Mouse (Mus musculus): ENCODE results near the gene Gpn2. TPM values are rescaled to one million over a fixed set of nuclear protein-coding genes. Genes with fewer than 3 reads are reported as not detected.

Gene Gpn2
- polyA plus RNA-seq, 1 experiment from 2014 or later, result 28.6 TPM

- no peak overlapping the region for H3K27ac ChIP-seq (ENCODE audit: low read depth, low read length)
- H3K9me3 ChIP-seq (ENCODE audit: control insufficient read depth, low read length), result no peaks in the 10 kb centered on the region
- H3K4me2 ChIP-seq, result peak overlapping the region; percentile 89; the same call in 1 of the 2 replicates
- H3K27me3 ChIP-seq (ENCODE audit: control insufficient read depth, insufficient read depth, low read length), result peaks cover 41% of the 10 kb centered on the region
- 23% methylated on average over 9 of the region's 9 CpGs for WGBS
- peak overlapping the region; percentile 48 for H3K4me3 ChIP-seq (ENCODE audit: low read depth, low read length)
- ATAC-seq (ENCODE audit: low FRiP score), result no peak
- DNase-seq (ENCODE audit: low spot score, missing footprints), result peak; percentile 89
- H3K36me3 ChIP-seq (ENCODE audit: control insufficient read depth, insufficient read depth, low read length), result no peaks in the 10 kb centered on the region
- H3K9ac ChIP-seq (ENCODE audit: low read length), result no peak overlapping the region
- H3K4me1 ChIP-seq (ENCODE audit: control insufficient read depth, insufficient read depth, low read length), result 0 out of 2 replicates have a peak, but pooled peaks cover 2% of the 10 kb centered on the region
Measured at GRCm38 (mm10) chr4:133600306-133600705, 16.1 kb downstream of the Gpn2 start.

DNA sequence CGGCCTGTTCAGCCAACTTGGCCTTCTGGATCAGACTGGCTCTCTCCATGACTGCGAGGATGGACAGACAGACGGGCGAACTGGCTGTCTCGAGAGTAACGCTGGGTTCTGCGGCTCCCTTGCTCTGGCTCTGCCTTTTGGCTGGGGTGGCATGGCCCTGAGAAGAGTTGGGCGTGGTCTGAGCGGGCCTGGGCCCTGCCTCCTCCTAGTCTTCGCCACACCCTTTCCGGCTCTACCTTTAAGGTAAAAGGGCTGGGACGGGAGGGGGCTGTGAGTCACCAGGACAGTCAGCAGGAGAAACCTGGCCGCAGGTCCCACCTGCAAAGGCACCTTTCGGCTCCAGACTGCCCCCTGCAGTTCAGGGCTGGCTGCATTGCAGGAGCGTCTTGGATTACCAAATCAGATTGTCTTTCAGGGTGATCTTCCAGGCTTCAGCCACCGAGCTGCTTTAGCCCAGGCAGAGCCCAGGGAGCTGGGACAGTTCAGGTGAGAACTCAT, 17.6 kb downstream of the Gpn2 start, which contains the start of gene Sfn:
Gene Sfn, minus strand, starts transcription at position 448 of the 498 bp plus-strand sequence.
- Histone ChIP-seq H3K4me1 (ENCODE audit: control insufficient read depth, insufficient read depth, low read length) (0 out of 2 replicates have a peak, but pooled peaks cover 2% of the 10 kb centered on the region), H3K4me3 (ENCODE audit: low read depth, low read length) (0 out of 2 replicates have a peak within 1 kb of the TSS, but pooled peaks have one; percentile 7), H3K9me3 (ENCODE audit: control insufficient read depth, low read length) (no peaks in the 10 kb centered on the region), H3K27me3 (ENCODE audit: control insufficient read depth, insufficient read depth, low read length) (peaks cover 41% of the 10 kb centered on the region), H3K4me2 (no peak within 1 kb of the TSS), H3K9ac (ENCODE audit: low read length) (no peak within 1 kb of the TSS), H3K27ac (ENCODE audit: low read depth, low read length) (no peak within 1 kb of the TSS), H3K36me3 (ENCODE audit: control insufficient read depth, insufficient read depth, low read length) (no peaks in the 10 kb centered on the region; the same call in 1 of the 2 replicates)
- ATAC-seq (ENCODE audit: low FRiP score) (no peak), DNase-seq (ENCODE audit: low spot score, missing footprints) (peak; percentile 89)
- 2% methylated on average over 16 of the region's 16 CpGs for WGBS

GRCm38 (mm10) chr4:133603056-133603455, 18.9 kb downstream of the Gpn2 start:
- no peak for ATAC-seq (ENCODE audit: low FRiP score)

GRCm38 (mm10) chr4:133604175-133604574, 20.0 kb downstream of the Gpn2 start:
- H3K9me3 ChIP-seq (ENCODE audit: control insufficient read depth, low read length), result no peaks in the 10 kb centered on the region
- no peak overlapping the region for H3K4me2 ChIP-seq
- no peak overlapping the region for H3K27ac ChIP-seq (ENCODE audit: low read depth, low read length)
- H3K27me3 ChIP-seq (ENCODE audit: control insufficient read depth, insufficient read depth, low read length), result peaks cover 29% of the 10 kb centered on the region
- no peaks in the 10 kb centered on the region; the same call in 1 of the 2 replicates for H3K36me3 ChIP-seq (ENCODE audit: control insufficient read depth, insufficient read depth, low read length)
- WGBS, result 88% methylated on average over 7 of the region's 7 CpGs
- DNase-seq (ENCODE audit: low spot score, missing footprints), result no peak
- ATAC-seq (ENCODE audit: low FRiP score), result no peak
- H3K4me3 ChIP-seq (ENCODE audit: low read depth, low read length), result no peak overlapping the region
- H3K9ac ChIP-seq (ENCODE audit: low read length), result no peak overlapping the region
- 0 out of 2 replicates have a peak, but pooled peaks cover 2% of the 10 kb centered on the region for H3K4me1 ChIP-seq (ENCODE audit: control insufficient read depth, insufficient read depth, low read length)

More at GRCm38 (mm10) chr4:133603056-133603455, 18.9 kb downstream of the Gpn2 start:
- H3K9me3 ChIP-seq (ENCODE audit: control insufficient read depth, low read length), result no peaks in the 10 kb centered on the region
- H3K36me3 ChIP-seq (ENCODE audit: control insufficient read depth, insufficient read depth, low read length), result no peaks in the 10 kb centered on the region; the same call in 1 of the 2 replicates
- H3K27ac ChIP-seq (ENCODE audit: low read depth, low read length), result no peak overlapping the region
- no peak overlapping the region for H3K9ac ChIP-seq (ENCODE audit: low read length)
- peaks cover 40% of the 10 kb centered on the region for H3K27me3 ChIP-seq (ENCODE audit: control insufficient read depth, insufficient read depth, low read length)
- H3K4me2 ChIP-seq, result no peak overlapping the region
- H3K4me3 ChIP-seq (ENCODE audit: low read depth, low read length), result no peak overlapping the region
- 0 out of 2 replicates have a peak, but pooled peaks cover 2% of the 10 kb centered on the region for H3K4me1 ChIP-seq (ENCODE audit: control insufficient read depth, insufficient read depth, low read length)
- 90% methylated on average over 5 of the region's 5 CpGs for WGBS
- peak; percentile 81 for DNase-seq (ENCODE audit: low spot score, missing footprints)

DNA sequence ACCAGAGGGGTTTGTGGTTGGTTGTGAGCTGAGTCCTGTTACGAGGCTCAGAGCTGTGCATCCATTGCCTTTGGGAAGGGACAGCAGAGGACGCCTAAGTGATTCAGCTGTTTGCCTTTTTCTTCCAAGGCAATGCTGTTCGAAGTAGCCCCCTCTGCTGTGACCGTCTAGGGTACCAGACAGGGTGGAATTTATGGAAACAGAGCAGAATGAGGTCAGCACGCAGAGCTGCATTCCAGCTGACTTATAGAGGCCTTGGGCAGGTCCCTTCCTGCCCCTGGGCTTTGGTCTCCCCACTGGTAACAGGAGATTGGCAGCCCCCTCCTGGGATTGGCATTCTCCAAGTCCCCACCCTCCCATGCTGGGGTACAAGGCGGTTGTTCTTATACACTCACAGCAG, 20.7 kb downstream of the Gpn2 start:
- Histone ChIP-seq H3K4me2 (no peak overlapping the region), H3K36me3 (ENCODE audit: control insufficient read depth, insufficient read depth, low read length) (no peaks in the 10 kb centered on the region; the same call in 1 of the 2 replicates), H3K4me1 (ENCODE audit: control insufficient read depth, insufficient read depth, low read length) (0 out of 2 replicates have a peak, but pooled peaks cover under 1% of the 10 kb centered on the region), H3K9me3 (ENCODE audit: control insufficient read depth, low read length) (no peaks in the 10 kb centered on the region), H3K27me3 (ENCODE audit: control insufficient read depth, insufficient read depth, low read length) (peaks cover 22% of the 10 kb centered on the region), H3K9ac (ENCODE audit: low read length) (no peak overlapping the region), H3K27ac (ENCODE audit: low read depth, low read length) (no peak overlapping the region), H3K4me3 (ENCODE audit: low read depth, low read length) (no peak overlapping the region)
- ATAC-seq (ENCODE audit: low FRiP score) (no peak), DNase-seq (ENCODE audit: low spot score, missing footprints) (no peak)
- 71% methylated on average over 6 of the region's 6 CpGs for WGBS

- H3K27me3 ChIP-seq (ENCODE audit: control insufficient read depth, insufficient read depth, low read length), result peaks cover 18% of the 10 kb centered on the region
- WGBS, result 63% methylated on average over 9 of the region's 9 CpGs
- no peak overlapping the region for H3K4me3 ChIP-seq (ENCODE audit: low read depth, low read length)
- H3K4me2 ChIP-seq, result no peak overlapping the region
- DNase-seq (ENCODE audit: low spot score, missing footprints), result no peak
- no peak overlapping the region for H3K27ac ChIP-seq (ENCODE audit: low read depth, low read length)
- H3K36me3 ChIP-seq (ENCODE audit: control insufficient read depth, insufficient read depth, low read length), result no peaks in the 10 kb centered on the region; the same call in 1 of the 2 replicates
- no peak overlapping the region for H3K9ac ChIP-seq (ENCODE audit: low read length)
- no peak for ATAC-seq (ENCODE audit: low FRiP score)
- H3K4me1 ChIP-seq (ENCODE audit: control insufficient read depth, insufficient read depth, low read length), result no peaks in the 10 kb centered on the region
- no peaks in the 10 kb centered on the region for H3K9me3 ChIP-seq (ENCODE audit: control insufficient read depth, low read length)
Measured at GRCm38 (mm10) chr4:133605330-133605729, 21.2 kb downstream of the Gpn2 start.

- no peak overlapping the region for H3K4me3 ChIP-seq (ENCODE audit: low read depth, low read length)
- H3K9me3 ChIP-seq (ENCODE audit: control insufficient read depth, low read length), result no peaks in the 10 kb centered on the region; the same call in 1 of the 2 replicates
- H3K4me1 ChIP-seq (ENCODE audit: control insufficient read depth, insufficient read depth, low read length), result no peaks in the 10 kb centered on the region
- H3K27ac ChIP-seq (ENCODE audit: low read depth, low read length), result no peak overlapping the region
- H3K36me3 ChIP-seq (ENCODE audit: control insufficient read depth, insufficient read depth, low read length), result peaks cover 4% of the 10 kb centered on the region
- no peak overlapping the region for H3K4me2 ChIP-seq
- ATAC-seq (ENCODE audit: low FRiP score) (no peak), DNase-seq (ENCODE audit: low spot score, missing footprints) (no peak)
- H3K9ac ChIP-seq (ENCODE audit: low read length), result no peak overlapping the region
- WGBS, result 83% methylated on average over 10 of the region's 10 CpGs
- peaks cover 5% of the 10 kb centered on the region for H3K27me3 ChIP-seq (ENCODE audit: control insufficient read depth, insufficient read depth, low read length)
Measured at GRCm38 (mm10) chr4:133607284-133607683, 23.1 kb downstream of the Gpn2 start.

DNA sequence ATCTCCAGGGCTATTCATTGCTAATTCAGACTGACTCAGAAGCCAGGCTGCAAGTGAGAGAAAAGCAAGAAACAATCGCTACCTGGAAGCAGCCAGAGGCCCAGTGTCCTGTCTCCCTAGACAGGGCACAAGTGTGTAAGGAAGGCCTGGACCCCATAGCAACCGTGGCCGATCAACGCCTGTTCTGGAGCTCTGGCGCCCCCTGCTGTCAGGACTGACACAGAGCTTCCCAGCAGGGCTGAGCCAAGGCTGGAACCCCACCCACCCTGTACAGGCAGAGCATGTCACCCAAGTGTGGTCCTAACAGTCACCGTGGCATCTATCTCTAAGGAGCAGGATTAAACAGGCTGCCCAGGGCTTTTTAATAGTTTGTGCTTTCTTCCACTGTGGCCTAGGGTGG, 25.6 kb downstream of the Gpn2 start:
- no peak overlapping the region for H3K4me2 ChIP-seq
- DNase-seq (ENCODE audit: low spot score, missing footprints), result peak; percentile 95
- peak; percentile 58; the same call in 1 of the 2 replicates for ATAC-seq (ENCODE audit: low FRiP score)
- no peaks in the 10 kb centered on the region; the same call in 1 of the 2 replicates for H3K9me3 ChIP-seq (ENCODE audit: control insufficient read depth, low read length)
- H3K36me3 ChIP-seq (ENCODE audit: control insufficient read depth, insufficient read depth, low read length), result peaks cover 11% of the 10 kb centered on the region
- no peaks in the 10 kb centered on the region for H3K27me3 ChIP-seq (ENCODE audit: control insufficient read depth, insufficient read depth, low read length)
- no peak overlapping the region for H3K4me3 ChIP-seq (ENCODE audit: low read depth, low read length)
- H3K4me1 ChIP-seq (ENCODE audit: control insufficient read depth, insufficient read depth, low read length), result no peaks in the 10 kb centered on the region
- no peak overlapping the region for H3K9ac ChIP-seq (ENCODE audit: low read length)
- 24% methylated on average over 6 of the region's 6 CpGs for WGBS
- no peak overlapping the region for H3K27ac ChIP-seq (ENCODE audit: low read depth, low read length)

DNA sequence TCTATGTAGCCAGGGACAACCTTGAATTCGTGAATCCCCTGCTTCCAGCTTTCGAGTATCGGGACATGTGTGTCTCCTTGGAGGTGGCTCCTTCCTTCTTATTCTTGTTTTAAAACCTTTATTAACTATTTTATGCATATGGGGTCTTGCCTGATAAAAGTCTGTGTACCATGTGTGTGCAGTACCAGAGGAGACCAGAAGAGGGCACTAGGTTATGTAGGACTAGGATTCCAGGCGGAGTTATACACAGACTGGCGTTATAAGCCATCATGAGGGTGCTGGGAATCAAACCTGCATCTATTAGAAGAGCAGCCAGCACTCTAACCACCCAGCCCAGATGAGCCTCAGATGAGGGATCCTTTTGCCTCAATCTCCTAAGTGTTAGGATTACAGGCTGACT, 27.7 kb downstream of the Gpn2 start:
- H3K27ac ChIP-seq (ENCODE audit: low read depth, low read length), result no peak overlapping the region
- DNase-seq (ENCODE audit: low spot score, missing footprints), result no peak
- no peaks in the 10 kb centered on the region for H3K27me3 ChIP-seq (ENCODE audit: control insufficient read depth, insufficient read depth, low read length)
- WGBS, result 95% methylated on average over 5 of the region's 5 CpGs
- ATAC-seq (ENCODE audit: low FRiP score), result no peak
- H3K4me1 ChIP-seq (ENCODE audit: control insufficient read depth, insufficient read depth, low read length), result no peaks in the 10 kb centered on the region
- peaks cover 11% of the 10 kb centered on the region for H3K36me3 ChIP-seq (ENCODE audit: control insufficient read depth, insufficient read depth, low read length)
- H3K9ac ChIP-seq (ENCODE audit: low read length), result no peak overlapping the region
- no peak overlapping the region for H3K4me3 ChIP-seq (ENCODE audit: low read depth, low read length)
- no peak overlapping the region for H3K4me2 ChIP-seq
- H3K9me3 ChIP-seq (ENCODE audit: control insufficient read depth, low read length), result no peaks in the 10 kb centered on the region; the same call in 1 of the 2 replicates

Data from midbrain, embryonic 11.5 days (tissue).